25 mouse cellular contexts compared by ENCODE assay signal in genomic region chr5:99457291-99457690, GRCm38 (mm10).
"Had no signal": no experiment of that assay in that cellular context is flagged by ENCODE, and none has a peak within 500 bp of the region (broad histone marks: within the 10 kb centered on the region; RNA-seq: fewer than 3 reads in every experiment).

No protein-coding gene starts in this region.

- H3K27ac ChIP-seq: embryonic facial prominence, embryonic 10.5 days; embryonic facial prominence, embryonic 12.5 days; embryonic facial prominence, embryonic 13.5 days; embryonic facial prominence, embryonic 15.5 days; forebrain, embryonic 10.5 days; forebrain, embryonic 12.5 days; forebrain, embryonic 13.5 days; forebrain, embryonic 15.5 days; gastrocnemius, adult 2 months; heart, embryonic 10.5 days had no signal

- DNase-seq: cerebellum, adult 8-10 months; cerebellum, adult 9-10 months; cerebellum, adult 9-11 months; cerebellum, postnatal 10 days; cerebellum, postnatal 14 days; cerebellum, postnatal 25 days; cerebellum, postnatal 36 days; embryo, embryonic 11 days; forebrain, postnatal 0 days; gastrocnemius, adult 2 months; gastrocnemius, postnatal 10 days; gastrocnemius, postnatal 14 days; gastrocnemius, postnatal 25 days; gastrocnemius, postnatal 36 days; heart, adult 18-20 months had no signal

- H3K36me3 ChIP-seq: embryonic facial prominence, embryonic 10.5 days; embryonic facial prominence, embryonic 12.5 days; embryonic facial prominence, embryonic 13.5 days; embryonic facial prominence, embryonic 15.5 days; forebrain, embryonic 10.5 days; forebrain, embryonic 12.5 days; forebrain, embryonic 15.5 days; heart, embryonic 10.5 days had no signal

- H3K9ac ChIP-seq: embryonic facial prominence, embryonic 12.5 days; embryonic facial prominence, embryonic 13.5 days; embryonic facial prominence, embryonic 15.5 days; forebrain, embryonic 12.5 days; forebrain, embryonic 13.5 days; forebrain, embryonic 15.5 days; forebrain, postnatal 0 days had no signal

- H3K4me1 ChIP-seq: embryonic facial prominence, embryonic 12.5 days; embryonic facial prominence, embryonic 13.5 days; embryonic facial prominence, embryonic 15.5 days; forebrain, embryonic 12.5 days had no signal

- H3K27me3 ChIP-seq: embryonic facial prominence, embryonic 12.5 days; embryonic facial prominence, embryonic 13.5 days; embryonic facial prominence, embryonic 15.5 days; forebrain, embryonic 13.5 days; forebrain, embryonic 15.5 days had no signal

- H3K4me3 ChIP-seq: embryonic facial prominence, embryonic 10.5 days; embryonic facial prominence, embryonic 12.5 days; embryonic facial prominence, embryonic 13.5 days; embryonic facial prominence, embryonic 15.5 days; erythroblast, embryonic 14.5 days; forebrain, embryonic 10.5 days; forebrain, embryonic 12.5 days; forebrain, embryonic 13.5 days; forebrain, embryonic 15.5 days; gastrocnemius, adult 2 months; heart, embryonic 10.5 days had no signal
